Mouse (Mus musculus): Measurements from ENCODE around the gene Urah.

The Urah gene

GRCm38 (mm10) chr7:140840750-140841735 is 6.2 kb downstream of the Urah start:
- DNase-seq: no peak

- DNase-seq: no peak
Observed at GRCm38 (mm10) chr7:140843806-140844205, 9.0 kb downstream of the Urah start.

- peak; percentile 92 to 96 for DNase-seq
Observed at GRCm38 (mm10) chr7:140844905-140845665, 10.3 kb downstream of the Urah start, which contains the start of gene Scgb1c1. TSS of gene Scgb1c1 (plus strand) at chr7:140845547.

DNA sequence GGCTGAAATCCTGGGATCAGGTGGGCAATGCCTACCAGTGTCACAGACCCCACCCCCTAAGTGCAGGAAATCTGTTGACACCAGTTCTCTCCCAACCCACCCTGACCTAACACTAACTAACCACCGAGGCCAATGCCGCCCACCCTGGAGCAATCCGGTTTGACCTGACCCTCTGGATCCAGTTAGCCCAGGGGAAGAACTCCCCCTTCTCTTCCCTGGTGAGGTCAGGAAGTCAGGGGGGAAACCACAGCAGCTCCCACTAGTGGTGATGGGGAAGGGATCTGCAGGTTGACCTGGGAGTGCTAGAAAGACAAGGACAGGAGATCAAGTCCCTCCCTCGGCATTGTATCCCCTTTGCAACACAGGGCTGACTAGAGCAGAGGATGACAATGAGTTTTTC is 10.9 kb downstream of the Urah start:
- DNase-seq: no peak

- no peak for DNase-seq
Observed at GRCm38 (mm10) chr7:140846676-140847075, 11.9 kb downstream of the Urah start.

GRCm38 (mm10) chr7:140847755-140848580 is 13.2 kb downstream of the Urah start, which contains the start of gene Odf3:
TSS of gene Odf3 (plus strand) at chr7:140847805.
- no peak for DNase-seq

- no peak for DNase-seq
Observed at GRCm38 (mm10) chr7:140848591-140848990, 13.8 kb downstream of the Urah start.

- DNase-seq: no peak
Observed at GRCm38 (mm10) chr7:140851916-140852315, 17.1 kb downstream of the Urah start.

- no peak for DNase-seq
Observed at GRCm38 (mm10) chr7:140853386-140853785, 18.6 kb downstream of the Urah start.

DNA sequence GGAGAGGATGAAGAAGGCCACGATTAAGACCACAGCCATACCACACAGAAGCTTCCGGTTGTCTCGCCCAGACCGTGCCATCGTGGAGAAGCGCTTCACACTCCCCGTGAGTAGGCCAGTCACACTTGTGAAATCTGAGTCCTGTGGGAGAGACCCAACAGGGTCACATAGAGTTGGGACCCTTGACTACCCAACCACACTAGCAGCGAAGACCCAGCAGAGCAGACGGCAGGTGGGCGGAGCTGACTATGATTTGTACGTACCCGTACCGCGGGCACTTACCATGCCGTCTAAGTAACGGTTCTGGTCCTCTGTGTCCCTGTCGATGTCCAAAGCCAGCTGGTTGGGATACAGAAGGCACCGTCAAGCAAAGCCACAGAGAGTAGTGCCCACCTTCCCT is 19.7 kb downstream of the Urah start:
- DNase-seq: no peak

DNA sequence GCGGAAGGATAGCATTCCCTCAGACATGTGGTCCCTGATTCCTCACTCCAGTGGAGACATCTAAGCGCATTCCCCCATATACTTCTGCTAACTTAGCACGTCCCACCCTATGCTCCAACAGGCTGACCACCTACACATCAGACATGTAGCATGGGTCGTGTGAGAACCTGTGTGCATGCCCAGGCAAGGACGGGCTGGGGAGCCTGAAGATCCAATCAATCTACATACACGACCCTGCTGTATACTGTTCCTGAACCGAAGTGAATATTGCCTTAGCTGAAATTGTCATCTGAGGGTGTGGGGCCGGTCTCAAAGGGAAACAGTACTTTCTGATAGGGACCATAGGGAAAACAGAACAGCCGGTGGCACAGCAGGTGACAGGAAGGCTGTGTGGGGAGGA is 20.4 kb downstream of the Urah start:
- DNase-seq: no peak

GRCm38 (mm10) chr7:140855860-140856784 is 21.3 kb downstream of the Urah start, which contains the start of gene Gm45785:
TSS of gene Gm45785 (minus strand) at chr7:140856331.
- peak; percentile 85 to 87 for DNase-seq

DNA sequence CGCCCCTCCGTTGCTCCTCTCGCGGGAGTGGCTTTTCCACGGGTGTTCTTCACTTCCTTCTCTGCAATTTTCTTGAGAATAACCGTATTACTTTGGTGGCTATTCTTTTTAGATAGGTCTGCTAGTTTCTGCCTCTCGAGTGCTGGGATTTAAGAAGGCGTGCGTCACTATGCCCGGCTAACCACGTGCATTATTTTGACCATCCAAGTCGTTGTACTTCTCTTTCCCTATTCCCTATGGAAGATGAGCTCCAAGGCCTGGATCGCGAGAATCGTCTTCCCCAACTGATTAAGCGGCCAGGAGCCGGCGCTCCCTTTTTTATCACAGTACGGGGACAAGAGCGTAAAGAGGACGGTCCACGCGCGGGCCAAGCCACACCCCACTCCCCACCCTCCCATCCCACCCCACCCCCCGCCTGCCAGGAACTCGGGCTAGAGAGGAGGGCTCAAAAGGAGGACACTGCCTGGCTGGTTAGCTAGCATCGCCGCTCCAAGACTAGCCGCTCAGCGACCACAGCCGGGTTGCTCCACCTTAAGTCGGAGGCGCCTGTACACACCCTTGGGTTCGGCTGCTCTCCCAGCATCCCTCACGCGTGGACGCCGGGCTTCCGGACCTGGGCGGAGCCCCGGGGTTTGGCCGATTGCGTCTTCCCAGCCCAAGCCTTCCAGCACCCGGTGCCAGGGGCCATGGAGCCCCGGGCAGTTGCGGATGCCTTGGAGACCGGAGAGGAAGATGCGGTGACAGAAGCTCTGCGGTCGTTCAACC is 22.1 kb downstream of the Urah start, which contains the start of gene Ric8a:
TSS of gene Ric8a (plus strand) at position 173 of the 765 bp plus-strand sequence.
- DNase-seq: peak; percentile 90 to 92

GRCm38 (mm10) chr7:140857550-140858505 is 23.0 kb downstream of the Urah start, which contains the start of gene Bet1l:
TSS of gene Bet1l (minus strand) at chr7:140857577.
- peak; percentile 36 to 40 for DNase-seq

GRCm38 (mm10) chr7:140858746-140859145 is 23.9 kb downstream of the Urah start:
- no peak for DNase-seq

DNA sequence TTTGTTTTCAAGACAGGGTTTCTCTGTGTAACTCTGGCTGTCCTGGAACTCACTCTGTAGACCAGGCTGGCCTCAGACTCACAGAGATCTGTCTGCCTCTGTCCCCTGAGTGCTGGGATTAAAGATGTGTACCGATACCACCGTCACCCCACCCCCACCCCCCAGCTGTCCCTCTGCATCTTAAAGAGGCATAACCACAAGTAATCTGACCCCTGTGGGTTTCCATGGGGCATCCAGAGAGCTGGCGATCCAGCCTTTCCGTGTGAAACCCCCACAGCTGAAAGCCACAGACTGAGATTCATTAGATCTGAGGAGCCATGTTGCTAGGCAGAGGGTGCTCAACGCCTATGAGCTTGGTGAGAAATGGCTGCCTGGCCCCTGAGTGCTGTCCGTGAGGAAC is 25.2 kb downstream of the Urah start:
- DNase-seq: no peak

DNA sequence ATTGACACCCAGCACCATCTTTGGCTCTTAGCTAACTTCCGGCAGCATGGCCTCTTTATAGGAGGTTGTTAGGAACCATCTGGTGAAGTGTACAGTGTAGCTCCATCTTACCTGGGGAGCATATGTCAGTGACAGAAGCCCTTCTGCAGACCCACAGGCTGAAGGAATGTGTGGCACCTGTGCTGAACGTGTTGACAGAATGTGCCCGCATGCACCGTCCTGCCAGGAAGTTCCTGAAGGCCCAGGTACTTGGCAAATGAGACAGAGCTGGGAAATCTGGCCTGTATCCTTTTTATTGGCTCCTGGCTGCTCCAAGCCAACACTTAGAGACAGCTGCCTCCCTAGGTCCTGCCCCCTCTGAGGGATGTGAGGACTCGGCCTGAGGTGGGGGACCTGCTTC is 25.9 kb downstream of the Urah start:
- DNase-seq: no peak

GRCm38 (mm10) chr7:140864761-140865160 is 29.9 kb downstream of the Urah start:
- no peak for DNase-seq

DNA sequence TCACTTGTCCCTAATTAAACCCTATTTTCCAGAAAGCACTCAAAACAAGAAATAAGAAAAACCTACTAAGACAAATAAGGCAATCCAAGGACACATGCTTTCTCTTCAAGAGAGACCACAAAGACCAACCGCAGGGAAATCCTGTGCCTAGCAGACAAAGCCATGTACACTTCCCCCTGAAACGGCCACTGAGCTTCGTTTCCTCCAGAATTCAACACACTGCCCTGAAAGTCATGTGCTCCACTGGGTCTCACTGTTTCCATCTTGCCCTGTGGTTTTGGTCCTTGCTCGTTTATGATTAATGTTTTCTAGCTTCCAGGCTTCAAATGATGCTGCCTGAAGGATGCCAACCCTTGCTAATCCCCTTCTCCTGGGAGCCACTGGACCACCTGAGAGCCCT is 39.4 kb downstream of the Urah start:
- no peak for DNase-seq
